Mouse (Mus musculus) forebrain, embryonic 14.5 days (tissue): ENCODE results near the gene Pik3cb. TPM values are rescaled to one million over a fixed set of nuclear protein-coding genes. Genes with fewer than 3 reads are reported as not detected.

Experiments used
- polyA plus RNA-seq: library from polyadenylated mRNA; unstranded; fragments of >200 nt; fragmentation: Nextera tagmentation; extraction: Ambion mirVana; gene quantifications from 2 replicates; pipeline ENCODE4 v1.2.1, GENCODE M21; 2014

Pik3cb gene
- polyA plus RNA-seq, 1 experiment from 2014 or later: 5.2 TPM

Other genes with a start within 250 kb of the Pik3cb start
- gene 7420426K07Rik, start 237.5 kb downstream of the Pik3cb start, polyA plus RNA-seq: not detected in 2 replicates
- 0.43 and 0.72 TPM in 2 replicates for gene Foxl2, start 185.3 kb downstream of the Pik3cb start, polyA plus RNA-seq
- gene Faim, start 154.2 kb downstream of the Pik3cb start, polyA plus RNA-seq: 104 and 105 TPM in 2 replicates
- gene Gm1123, start 104.9 kb downstream of the Pik3cb start, polyA plus RNA-seq: not detected in 2 replicates
- gene Faiml, start 96.6 kb upstream of the Pik3cb start, polyA plus RNA-seq: not detected in 2 replicates
- gene Cep70, start 102.7 kb upstream of the Pik3cb start, polyA plus RNA-seq: 65.1 and 78.1 TPM in 2 replicates
- gene Esyt3, start 217.9 kb upstream of the Pik3cb start, polyA plus RNA-seq: 0.52 and 0.58 TPM in 2 replicates